Mouse (Mus musculus): ENCODE measurements at regions not wholly inside any gene's neighbourhood (a gene's known extent, or its start where the extent isn't known, plus 50 kb on each side); places are given as distances from the start of the nearest gene placed in this dataset.

DNA sequence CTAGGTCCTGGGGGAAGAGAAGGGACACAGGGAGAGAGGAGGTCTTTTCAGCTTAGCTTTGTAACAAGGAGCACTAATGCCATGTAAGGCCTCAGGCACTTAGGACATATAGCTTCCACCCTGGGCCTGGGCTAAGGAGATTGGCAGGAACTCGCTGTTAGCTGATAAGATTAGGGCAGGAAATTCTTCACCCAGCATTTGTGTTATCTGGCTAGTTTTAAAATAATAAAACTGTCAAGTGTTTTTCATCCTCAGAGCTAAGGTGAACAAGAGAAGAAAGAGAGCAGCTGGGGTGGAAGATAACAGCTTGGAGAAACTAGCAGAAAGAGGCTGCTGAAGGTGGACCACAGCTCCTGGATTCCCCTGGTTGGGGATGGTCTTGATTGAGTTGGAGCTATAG is 111.0 kb upstream of the Slco6d1 start:
- Histone ChIP-seq H3K27me3 (no peaks in the 10 kb centered on the region), H3K9ac (no peak overlapping the region), H3K9me3 (no peaks in the 10 kb centered on the region), H3K4me2 (no peak overlapping the region), H3K4me1 (no peaks in the 10 kb centered on the region), H3K4me3 (no peak overlapping the region), H3K36me3 (no peaks in the 10 kb centered on the region), H3K27ac (no peak overlapping the region)
- 17% methylated on average over 1 of the region's 1 CpGs for WGBS
- ATAC-seq (ENCODE audit: borderline replicate concordance, extremely low read depth, low FRiP score, low TSS enrichment) = no peak

DNA sequence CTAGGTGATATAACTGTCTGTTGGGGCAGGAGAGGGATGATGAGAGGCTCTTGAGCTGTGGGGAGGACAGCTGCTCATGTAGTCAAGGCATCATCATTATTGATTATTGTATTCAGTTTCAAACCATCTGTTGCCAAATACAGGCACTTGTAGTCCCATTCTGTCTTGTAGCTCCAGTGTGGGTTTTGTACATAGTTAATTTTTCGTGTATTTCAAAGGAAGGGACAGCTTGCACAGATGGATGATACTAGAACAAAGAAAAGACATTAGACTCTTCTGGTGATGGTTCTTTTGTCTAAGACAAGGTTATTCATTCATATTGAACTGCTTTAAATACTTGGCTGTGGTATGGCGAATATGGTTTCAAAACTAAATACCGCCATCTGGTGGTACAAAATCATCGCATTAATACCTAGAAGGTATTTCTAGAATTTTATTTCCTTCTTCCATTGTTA is 70.8 kb upstream of the Slco6d1 start:
- 20% methylated on average over 4 of the region's 4 CpGs for WGBS
- no peak for ATAC-seq (ENCODE audit: borderline replicate concordance, extremely low read depth, low FRiP score, low TSS enrichment)
- Histone ChIP-seq H3K4me3 (no peak overlapping the region), H3K27me3 (no peaks in the 10 kb centered on the region), H3K9ac (no peak overlapping the region), H3K27ac (no peak overlapping the region), H3K4me1 (no peaks in the 10 kb centered on the region), H3K4me2 (no peak overlapping the region), H3K9me3 (no peaks in the 10 kb centered on the region), H3K36me3 (no peaks in the 10 kb centered on the region)

DNA sequence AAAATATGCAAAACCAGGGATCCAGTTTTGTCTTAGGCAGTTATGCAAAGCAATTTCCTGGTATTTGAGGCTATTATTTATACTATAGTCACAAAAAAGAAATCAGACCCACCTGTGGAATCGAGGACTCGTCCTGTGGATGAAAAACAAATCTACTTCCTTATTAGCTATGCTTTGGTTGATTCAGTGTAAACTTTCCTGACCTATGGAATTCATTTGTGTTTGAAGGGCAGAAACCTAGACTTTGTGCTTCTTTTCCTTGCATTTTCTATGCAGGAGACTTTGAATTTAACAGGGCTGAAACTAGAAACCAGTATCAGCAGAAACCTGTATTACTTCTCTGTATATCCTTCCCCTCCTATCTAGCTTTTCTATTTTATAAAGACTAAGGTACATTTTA is 70.2 kb upstream of the Slco6d1 start:
- Histone ChIP-seq H3K4me2 (no peak overlapping the region), H3K27me3 (no peaks in the 10 kb centered on the region), H3K9me3 (no peaks in the 10 kb centered on the region), H3K9ac (no peak overlapping the region), H3K27ac (no peak overlapping the region), H3K36me3 (no peaks in the 10 kb centered on the region), H3K4me1 (no peaks in the 10 kb centered on the region), H3K4me3 (no peak overlapping the region)
- ATAC-seq (ENCODE audit: borderline replicate concordance, extremely low read depth, low FRiP score, low TSS enrichment) = no peak
- WGBS = 43% methylated on average over 2 of the region's 2 CpGs

DNA sequence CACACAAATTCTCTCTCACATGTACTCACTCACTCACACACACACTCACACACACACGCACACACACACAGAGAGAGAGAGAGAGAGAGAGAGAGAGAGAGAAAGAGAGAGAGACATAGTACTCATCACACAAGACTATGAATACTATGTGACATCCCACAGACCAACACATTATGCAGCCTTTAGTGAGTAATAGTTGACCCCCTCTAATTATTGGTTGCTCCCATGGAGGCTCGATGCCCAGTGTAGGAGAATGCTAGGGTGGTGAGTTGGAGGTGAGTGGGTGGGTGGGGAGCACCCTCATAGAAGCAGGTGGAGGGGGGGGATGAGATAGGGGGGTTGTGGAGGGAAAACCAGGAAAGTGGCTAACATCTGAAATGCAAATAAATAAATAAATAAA is 69.4 kb upstream of the Slco6d1 start:
- no peak overlapping the region for H3K4me3 ChIP-seq
- no peak overlapping the region for H3K4me2 ChIP-seq
- H3K36me3 ChIP-seq = no peaks in the 10 kb centered on the region
- no peak overlapping the region for H3K27ac ChIP-seq
- no peak overlapping the region for H3K9ac ChIP-seq
- no peak for ATAC-seq (ENCODE audit: borderline replicate concordance, extremely low read depth, low FRiP score, low TSS enrichment)
- no peaks in the 10 kb centered on the region for H3K9me3 ChIP-seq
- WGBS = 80% methylated on average over 2 of the region's 2 CpGs
- no peaks in the 10 kb centered on the region for H3K27me3 ChIP-seq
- no peaks in the 10 kb centered on the region for H3K4me1 ChIP-seq
